In genomic region chr8:21617883-21618282, GRCm38 (mm10) we compare ENCODE assay signal across 11 mouse cellular contexts. TPM values are rescaled to one million over a fixed set of nuclear protein-coding genes. Genes with fewer than 3 reads are reported as not detected.
DNase-seq lines count a peak whose midpoint lies in the region; ATAC-seq and TF ChIP-seq lines count a peak whose summit lies in the region.
"Not testable (repeated sequence)": the region's sequence is repeated elsewhere in the genome, so short reads cannot be mapped to it uniquely, and the experiment has no call there.
"Had no signal": no experiment of that assay in that cellular context is flagged by ENCODE, and none has a peak within 500 bp of the region (broad histone marks: within the 10 kb centered on the region; RNA-seq: fewer than 3 reads in every experiment).

Gene Defa26, plus strand, starts transcription at chr8:21618183.

- DNase-seq in heart, adult 11 months = peak; percentile 63
- DNase-seq in large intestine, adult 2 months (ENCODE audit: low read depth, low spot score) = not testable (repeated sequence)
- DNase-seq in lung, postnatal 0 days (ENCODE audit: low spot score) = peak; percentile 0

- not testable (repeated sequence) for H3K9ac ChIP-seq in lung, postnatal 0 days (replicated peaks; ENCODE audit: low read depth)

- not testable (repeated sequence) for TF ChIP-seq EP300 in lung, postnatal 0 days (IDR thresholded peaks at IDR 0.05)

- H3K27me3 ChIP-seq in lung, postnatal 0 days (replicated peaks; ENCODE audit: insufficient read depth, low read length); small intestine, adult 2 months (ENCODE audit: control insufficient read depth, insufficient read depth, low read length): not testable (repeated sequence)

- H3K4me3 ChIP-seq in lung, postnatal 0 days (ENCODE audit: low read depth, low read length); small intestine, adult 2 months (ENCODE audit: low read depth, low read length): not testable (repeated sequence)

- not testable (repeated sequence) for H3K36me3 ChIP-seq in lung, postnatal 0 days (ENCODE audit: insufficient read depth, low read length); small intestine, adult 2 months (ENCODE audit: control insufficient read depth, insufficient read depth, low read length)

- H3K4me2 ChIP-seq in lung, postnatal 0 days (replicated peaks; ENCODE audit: low read depth, low read length) = not testable (repeated sequence)

- TF ChIP-seq CTCF in lung, postnatal 0 days (IDR thresholded peaks at IDR 0.05); small intestine, adult 2 months (IDR thresholded peaks at IDR 0.05; ENCODE audit: extremely low read depth, insufficient read length, insufficient replicate concordance, low read depth, low read length): not testable (repeated sequence)

- not testable (repeated sequence) for H3K4me1 ChIP-seq in lung, postnatal 0 days (ENCODE audit: insufficient read depth, low read depth, low read length); small intestine, adult 2 months (ENCODE audit: control insufficient read depth, insufficient read depth, insufficient read length, low read length)

- not testable (repeated sequence) for TF ChIP-seq POLR2A in small intestine, adult 2 months (IDR thresholded peaks at IDR 0.05; ENCODE audit: low read depth, low read length)

- ATAC-seq in lung, postnatal 0 days = not testable (repeated sequence)

- not testable (repeated sequence) for H3K27ac ChIP-seq in lung, postnatal 0 days (ENCODE audit: low read length); small intestine, adult 2 months (ENCODE audit: insufficient read depth, low read depth, low read length)

- 83% methylated on average over 1 of the region's 1 CpGs for WGBS in large intestine, adult 2 months
- no CpG with 5 or more reads among the region's 1 CpGs for WGBS in lung, postnatal 0 days
- 70% methylated on average over 1 of the region's 1 CpGs for WGBS in small intestine, adult 2 months

- not testable (repeated sequence) for H3K9me3 ChIP-seq in lung, postnatal 0 days (ENCODE audit: low read length)

RNA-seq across cellular contexts. Expression of gene Defa26, which starts in this region (rescaled TPM):
- polyA plus RNA-seq in large intestine, adult 2 months (2012; rRNA removed) = 15.3 and 91.7 TPM in 2 replicates
- polyA plus RNA-seq in lung, postnatal 0 days (2015; fragmentation: Nextera tagmentation; extraction: Ambion mirVana) = not detected in 2 replicates
- 5.5 and 27.3 TPM in 2 replicates for polyA plus RNA-seq in small intestine, adult 2 months (2012; rRNA removed)
- polyA plus RNA-seq: activated CD4-positive, CD25-positive, alpha-beta regulatory T cell, adult 4 months; adrenal gland, adult 2 months; brain, embryonic 14.5 days; C2C12; CD4-positive, CD25-positive, alpha-beta regulatory T cell, adult 4 months; G1E; Patski had no signal

Comparison
In these comparisons a context has a peak if more than half of its experiments do, and no peak if none do; other contexts are left out.
1. Peak in DNase-seq in lung, postnatal 0 days; RNA of the gene not detected or under 1 TPM.